Mouse (Mus musculus) liver, embryonic 12.5 days (tissue): ENCODE measurements around the gene Cacng6. TPM values are rescaled to one million over a fixed set of nuclear protein-coding genes. Genes with fewer than 3 reads are reported as not detected.

Source experiments
- ATAC-seq: fragments of 200-750 bp; cut with Nextera tagmentation; 2 replicates; pipeline ENCODE4 v1.8.0; 2017; ENCODE audit warnings: moderate number of reproducible peaks, mild to moderate bottlenecking, moderate library complexity
- H3K27ac ChIP-seq: fragments of 300-500 bp; sonication (generic); 2 replicates; pipeline ENCODE4 v1.5.1; 2016; ENCODE audit warnings: mild to moderate bottlenecking
- H3K27me3 ChIP-seq: fragments of 300-500 bp; sonication (generic); replicated peaks from 2 replicates; pipeline ENCODE4 v1.6.1; 2016; ENCODE audit warnings: mild to moderate bottlenecking, moderate library complexity
- H3K36me3 ChIP-seq: fragments of 300-500 bp; sonication (generic); 2 replicates; pipeline ENCODE4 v1.6.1; 2016; ENCODE audit warnings: mild to moderate bottlenecking, moderate library complexity
- H3K4me1 ChIP-seq: fragments of 300-500 bp; sonication (generic); 2 replicates; pipeline ENCODE4 v1.6.1; 2016
- H3K4me2 ChIP-seq: fragments of 300-500 bp; sonication (generic); 2 replicates; pipeline ENCODE4 v1.6.1; 2016; ENCODE audit warnings: mild to moderate bottlenecking, moderate library complexity
- H3K4me3 ChIP-seq: fragments of 300-500 bp; sonication (generic); 2 replicates; pipeline ENCODE4 v1.5.1; 2016; ENCODE audit warnings: mild to moderate bottlenecking, moderate library complexity
- H3K9ac ChIP-seq: fragments of 300-500 bp; sonication (generic); 2 replicates; pipeline ENCODE4 v1.6.1; 2016; ENCODE audit warnings: mild to moderate bottlenecking, moderate library complexity
- H3K9me3 ChIP-seq: fragments of 300-500 bp; sonication (generic); replicated peaks from 2 replicates; pipeline ENCODE4 v1.6.1; 2016; ENCODE audit warnings: mild to moderate bottlenecking, moderate library complexity
- WGBS: fragments of 180-500 bp; shearing (Covaris S2); methylation state at CpG from one replicate; pipeline ENCODE4 v1.1.7; 2016; ENCODE audit not compliant: insufficient replicate concordance; 5-methylcytosine and 5-hydroxymethylcytosine counted together
- polyA plus RNA-seq: library from polyadenylated mRNA; unstranded; fragments of >200 nt; fragmentation: Nextera tagmentation; extraction: Ambion mirVana; gene quantifications from 2 replicates; pipeline ENCODE4 v1.2.1, GENCODE M21; 2016

Gene Cacng6
- polyA plus RNA-seq, 1 experiment from 2014 or later = 0.17 TPM

- H3K36me3 ChIP-seq = no peaks in the 10 kb centered on the region
- no peak overlapping the region for H3K4me3 ChIP-seq
- H3K4me2 ChIP-seq = no peak overlapping the region
- peaks cover 94% of the 10 kb centered on the region for H3K27me3 ChIP-seq
- WGBS = 41% methylated on average over 7 of the region's 7 CpGs
- no peaks in the 10 kb centered on the region for H3K9me3 ChIP-seq
- H3K9ac ChIP-seq = no peak overlapping the region
- no peak for ATAC-seq
- H3K4me1 ChIP-seq = no peaks in the 10 kb centered on the region
- H3K27ac ChIP-seq = no peak overlapping the region
Measured at GRCm38 (mm10) chr7:3422051-3422450, 1.9 kb upstream of the Cacng6 start.

- 5% methylated on average over 27 of the region's 30 CpGs for WGBS
- Histone ChIP-seq H3K36me3 (no peaks in the 10 kb centered on the region), H3K4me1 (no peaks in the 10 kb centered on the region), H3K4me2 (peak overlapping the region; percentile 12; the same call in 1 of the 2 replicates), H3K27ac (no peak overlapping the region), H3K4me3 (no peak overlapping the region; the same call in 1 of the 2 replicates), H3K9ac (no peak overlapping the region), H3K9me3 (no peaks in the 10 kb centered on the region), H3K27me3 (peaks cover 85% of the 10 kb centered on the region)
- no peak for ATAC-seq
Measured at GRCm38 (mm10) chr7:3423430-3423829, 565 bp upstream of the Cacng6 start.

- WGBS = 73% methylated on average over 5 of the region's 5 CpGs
- H3K9me3 ChIP-seq = no peaks in the 10 kb centered on the region
- no peak overlapping the region for H3K4me2 ChIP-seq
- no peak overlapping the region for H3K9ac ChIP-seq
- H3K27me3 ChIP-seq = peaks cover 71% of the 10 kb centered on the region
- H3K27ac ChIP-seq = no peak overlapping the region
- no peaks in the 10 kb centered on the region for H3K4me1 ChIP-seq
- ATAC-seq = no peak
- no peak overlapping the region for H3K4me3 ChIP-seq
- no peaks in the 10 kb centered on the region for H3K36me3 ChIP-seq
Measured at GRCm38 (mm10) chr7:3425141-3425540, 1.1 kb downstream of the Cacng6 start.

GRCm38 (mm10) chr7:3430161-3430560 lies 6.2 kb downstream of the Cacng6 start:
- ATAC-seq = no peak
- Histone ChIP-seq H3K4me2 (no peak overlapping the region), H3K9me3 (no peaks in the 10 kb centered on the region), H3K27me3 (peaks cover 21% of the 10 kb centered on the region), H3K9ac (no peak overlapping the region), H3K36me3 (no peaks in the 10 kb centered on the region), H3K4me1 (no peaks in the 10 kb centered on the region), H3K27ac (no peak overlapping the region), H3K4me3 (no peak overlapping the region)
- 58% methylated on average over 6 of the region's 6 CpGs for WGBS

- Histone ChIP-seq H3K27me3 (0 out of 2 replicates have a peak, but pooled peaks cover 5% of the 10 kb centered on the region), H3K27ac (no peak overlapping the region), H3K4me1 (no peaks in the 10 kb centered on the region), H3K4me2 (no peak overlapping the region), H3K9me3 (no peaks in the 10 kb centered on the region), H3K9ac (no peak overlapping the region), H3K4me3 (no peak overlapping the region), H3K36me3 (no peaks in the 10 kb centered on the region)
- WGBS = 64% methylated on average over 1 of the region's 1 CpGs
- no peak for ATAC-seq
Measured at GRCm38 (mm10) chr7:3432066-3432465, 8.1 kb downstream of the Cacng6 start.

GRCm38 (mm10) chr7:3437941-3438340 lies 13.9 kb downstream of the Cacng6 start:
- Histone ChIP-seq H3K4me3 (no peak overlapping the region), H3K9me3 (no peaks in the 10 kb centered on the region), H3K36me3 (no peaks in the 10 kb centered on the region), H3K4me1 (no peaks in the 10 kb centered on the region), H3K9ac (no peak overlapping the region), H3K27me3 (no peaks in the 10 kb centered on the region), H3K27ac (no peak overlapping the region), H3K4me2 (no peak overlapping the region)
- 71% methylated on average over 5 of the region's 5 CpGs for WGBS
- ATAC-seq = no peak

GRCm38 (mm10) chr7:3439984-3440383 lies 16.0 kb downstream of the Cacng6 start:
- Histone ChIP-seq H3K9me3 (no peaks in the 10 kb centered on the region), H3K9ac (no peak overlapping the region), H3K4me1 (no peaks in the 10 kb centered on the region), H3K27ac (no peak overlapping the region), H3K4me3 (no peak overlapping the region), H3K36me3 (no peaks in the 10 kb centered on the region), H3K4me2 (no peak overlapping the region), H3K27me3 (no peaks in the 10 kb centered on the region)
- WGBS = 70% methylated on average over 11 of the region's 11 CpGs
- ATAC-seq = no peak

GRCm38 (mm10) chr7:3440526-3440925 lies 16.5 kb downstream of the Cacng6 start:
- Histone ChIP-seq H3K4me3 (no peak overlapping the region), H3K36me3 (no peaks in the 10 kb centered on the region), H3K9ac (no peak overlapping the region), H3K27me3 (no peaks in the 10 kb centered on the region), H3K4me2 (no peak overlapping the region), H3K4me1 (no peaks in the 10 kb centered on the region), H3K9me3 (no peaks in the 10 kb centered on the region), H3K27ac (no peak overlapping the region)
- ATAC-seq = no peak
- 60% methylated on average over 8 of the region's 8 CpGs for WGBS

- WGBS = 43% methylated on average over 10 of the region's 10 CpGs
- H3K27me3 ChIP-seq = no peaks in the 10 kb centered on the region
- ATAC-seq = no peak
Measured at GRCm38 (mm10) chr7:3442476-3443062, 18.6 kb downstream of the Cacng6 start.

GRCm38 (mm10) chr7:3444678-3445077 lies 20.7 kb downstream of the Cacng6 start:
- Histone ChIP-seq H3K4me2 (no peak overlapping the region), H3K4me1 (no peaks in the 10 kb centered on the region), H3K9me3 (no peaks in the 10 kb centered on the region), H3K27ac (no peak overlapping the region), H3K9ac (no peak overlapping the region), H3K27me3 (no peaks in the 10 kb centered on the region), H3K36me3 (no peaks in the 10 kb centered on the region), H3K4me3 (no peak overlapping the region)
- WGBS = 53% methylated on average over 3 of the region's 3 CpGs
- ATAC-seq = no peak

More at GRCm38 (mm10) chr7:3442476-3443062, 18.6 kb downstream of the Cacng6 start:
- Histone ChIP-seq H3K9me3 (no peaks in the 10 kb centered on the region), H3K9ac (no peak overlapping the region), H3K4me3 (no peak overlapping the region), H3K36me3 (no peaks in the 10 kb centered on the region), H3K4me1 (no peaks in the 10 kb centered on the region), H3K27ac (no peak overlapping the region), H3K4me2 (no peak overlapping the region)

GRCm38 (mm10) chr7:3446584-3446983 lies 22.6 kb downstream of the Cacng6 start:
- H3K9ac ChIP-seq = no peak overlapping the region
- no peak overlapping the region for H3K4me3 ChIP-seq
- H3K27me3 ChIP-seq = no peaks in the 10 kb centered on the region; the same call in 1 of the 2 replicates
- no peaks in the 10 kb centered on the region for H3K4me1 ChIP-seq
- no peaks in the 10 kb centered on the region for H3K36me3 ChIP-seq
- H3K4me2 ChIP-seq = no peak overlapping the region
- no peak overlapping the region for H3K27ac ChIP-seq
- 66% methylated on average over 3 of the region's 3 CpGs for WGBS
- H3K9me3 ChIP-seq = no peaks in the 10 kb centered on the region
- ATAC-seq = no peak

- no peak for ATAC-seq
- H3K4me2 ChIP-seq = no peak overlapping the region
- WGBS = 66% methylated on average over 4 of the region's 4 CpGs
- no peaks in the 10 kb centered on the region; the same call in 1 of the 2 replicates for H3K27me3 ChIP-seq
- no peak overlapping the region for H3K4me3 ChIP-seq
- H3K36me3 ChIP-seq = no peaks in the 10 kb centered on the region
- no peaks in the 10 kb centered on the region for H3K9me3 ChIP-seq
- no peak overlapping the region for H3K27ac ChIP-seq
- H3K9ac ChIP-seq = no peak overlapping the region
- no peaks in the 10 kb centered on the region for H3K4me1 ChIP-seq
Measured at GRCm38 (mm10) chr7:3447026-3447425, 23.0 kb downstream of the Cacng6 start.
